Mouse (Mus musculus) T-helper 17 cell (primary cell): ENCODE measurements at regions not wholly inside any gene's neighbourhood (a gene's known extent, or its start where the extent isn't known, plus 50 kb on each side); places are given as distances from the start of the nearest gene placed in this dataset.

Experiments used
- in situ Hi-C, 2 experiments: fragments of 300-600 bp; cut with MboI, MseI; formaldehyde crosslinking; loops; 1 replicate in 1 of 2; 2 replicates in 1 of 2; pipeline ENCODE4 v1.15.1; 2025; ENCODE audit warnings: high pct_unique_total_duplicates in 2 of 2

DNA sequence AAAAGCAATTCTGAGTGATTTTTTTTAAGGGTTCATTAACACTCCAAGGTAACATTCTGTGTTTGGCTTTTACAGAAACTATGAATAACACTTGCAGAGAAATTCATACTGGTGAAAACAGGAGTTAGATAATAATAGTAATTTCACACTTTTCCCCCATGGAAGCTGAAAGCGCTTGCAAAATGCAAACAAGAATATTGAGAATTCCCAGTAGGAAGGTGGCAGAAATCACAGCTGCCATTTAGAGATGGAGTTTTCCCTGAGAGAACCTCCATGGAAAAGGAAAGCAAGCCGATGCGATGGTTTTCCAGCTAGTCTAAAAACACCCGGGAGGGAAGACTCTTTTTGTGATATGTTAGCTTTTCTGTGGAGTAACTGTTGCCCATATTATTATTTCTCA, 174.1 kb upstream of the App start:
- in situ Hi-C loops = no loop called here

DNA sequence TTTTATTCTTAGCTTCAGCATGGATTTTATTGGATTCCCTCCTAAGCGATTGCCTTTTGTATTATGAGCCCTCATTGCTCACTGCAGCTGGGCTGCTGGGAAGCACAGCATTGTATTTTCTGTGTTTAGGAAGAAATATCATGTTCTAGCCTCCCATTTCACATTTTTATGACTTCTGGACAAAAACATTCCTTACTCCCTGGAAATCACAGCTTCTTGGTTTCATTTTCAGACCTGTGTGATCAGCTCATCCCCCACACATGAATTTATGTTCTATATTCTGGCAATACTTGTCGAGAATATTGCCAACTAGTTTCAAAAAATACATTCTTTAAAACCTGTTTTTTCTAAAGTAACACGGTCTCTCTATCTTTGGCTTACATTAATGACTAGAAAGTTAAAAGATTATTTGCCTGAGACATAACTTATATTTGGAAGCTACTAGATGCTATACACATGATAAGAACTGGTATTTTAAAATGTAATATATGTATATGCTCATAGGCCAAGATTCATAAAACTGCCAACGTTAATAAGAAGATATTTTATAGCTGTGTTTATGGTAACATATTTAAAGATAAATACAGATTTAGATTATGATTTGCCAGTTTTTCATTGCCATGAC, 163.0 kb upstream of the App start:
- in situ Hi-C loops = no loop called here

- in situ Hi-C loops = no loop called here
Measured at GRCm38 (mm10) chr16:85333543-85333942, 160.0 kb upstream of the App start.

DNA sequence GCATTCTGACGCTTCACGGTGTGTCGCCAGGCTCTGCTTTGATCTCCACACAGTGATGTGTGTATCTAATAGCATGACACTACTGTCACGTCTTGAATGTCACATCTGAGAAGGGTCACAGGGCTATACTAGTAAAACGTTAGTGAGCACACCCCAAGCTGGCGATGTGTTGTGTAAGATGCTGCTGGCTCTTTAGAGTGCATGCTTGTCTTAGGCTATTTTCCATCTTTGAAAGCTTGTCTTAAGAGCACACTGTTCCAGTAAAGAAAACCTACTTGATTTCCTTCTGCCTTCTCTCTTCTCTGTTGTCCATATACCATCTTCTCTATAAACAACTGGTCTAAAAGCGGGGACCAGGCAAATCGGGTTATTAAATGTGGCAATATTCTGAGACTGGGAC, 138.5 kb upstream of the App start:
- in situ Hi-C loops = no loop called here

GRCm38 (mm10) chr16:85309493-85309892, 135.9 kb upstream of the App start:
- in situ Hi-C loops = no loop called here

DNA sequence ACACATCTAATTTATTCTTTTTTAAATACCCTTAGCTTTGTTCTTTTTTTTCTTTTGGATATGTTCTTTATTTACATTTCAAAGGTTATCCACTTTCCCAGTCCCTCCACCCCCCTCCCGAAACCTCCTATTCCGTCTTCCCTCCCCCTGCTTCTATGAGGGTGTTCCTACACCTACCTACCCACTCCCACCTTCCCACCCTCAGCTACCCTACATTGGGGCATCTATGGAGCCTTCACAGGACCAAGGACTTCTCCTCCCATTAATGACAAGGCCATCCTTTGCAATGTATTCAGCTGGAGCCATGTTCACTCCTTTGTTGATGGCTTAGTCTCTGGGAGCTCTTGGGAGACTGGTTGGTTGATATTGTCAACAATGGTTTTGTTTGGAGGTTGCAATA, 134.9 kb upstream of the App start:
- in situ Hi-C loops = no loop called here

GRCm38 (mm10) chr16:85307940-85308339, 134.4 kb upstream of the App start:
- in situ Hi-C loops = no loop called here

GRCm38 (mm10) chr16:85300092-85300853, 126.7 kb upstream of the App start:
- in situ Hi-C loops = no loop called here

GRCm38 (mm10) chr16:85298559-85298958, 125.0 kb upstream of the App start:
- in situ Hi-C loops = no loop called here

GRCm38 (mm10) chr16:85290986-85291952, 117.7 kb upstream of the App start:
- in situ Hi-C loops = no loop called here

- in situ Hi-C loops = no loop called here
Measured at GRCm38 (mm10) chr16:85277862-85278261, 104.3 kb upstream of the App start.

DNA sequence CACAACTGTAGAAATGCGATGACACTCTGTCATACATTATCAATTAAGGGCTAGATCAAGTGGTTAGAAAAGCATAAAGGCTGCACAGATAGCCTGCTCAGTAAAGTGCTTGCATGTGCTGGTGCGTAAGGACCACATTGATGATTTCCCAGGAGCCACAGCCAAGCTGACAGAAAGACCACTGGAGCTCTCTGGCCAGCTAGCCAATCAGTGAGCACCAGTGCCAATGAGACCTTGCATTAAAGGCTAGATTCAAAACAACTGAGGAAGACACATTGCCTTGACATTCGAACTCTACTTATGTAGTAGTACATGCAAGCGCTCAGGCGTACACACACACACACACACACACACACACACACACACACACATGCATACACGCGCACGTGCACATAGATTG, 96.1 kb upstream of the App start:
- in situ Hi-C loops = no loop called here

DNA sequence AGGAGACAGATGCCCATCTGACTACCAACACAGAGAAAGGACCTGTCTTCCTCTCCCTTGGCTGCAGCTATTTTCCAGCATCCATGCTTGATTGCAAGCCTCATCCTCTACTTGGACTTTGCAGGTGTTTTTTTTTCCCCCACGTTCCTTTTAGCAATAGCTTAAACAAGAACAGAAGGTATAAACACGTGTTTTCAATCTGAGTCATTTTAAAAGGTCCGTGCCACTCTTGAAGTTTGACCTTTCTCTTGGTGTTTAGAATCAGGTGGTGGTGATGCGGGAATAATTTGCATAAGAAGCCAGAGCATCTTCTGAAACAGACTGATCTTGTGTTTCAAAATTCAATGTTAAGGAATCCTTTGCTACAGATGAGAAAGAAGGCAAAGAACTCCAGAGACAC, 86.3 kb upstream of the App start:
- in situ Hi-C loops = loop anchor here in 1 of 2 experiments (5.0 kb wide), 1 partner anchor 48 kb away; no protein-coding TSS in a partner anchor

DNA sequence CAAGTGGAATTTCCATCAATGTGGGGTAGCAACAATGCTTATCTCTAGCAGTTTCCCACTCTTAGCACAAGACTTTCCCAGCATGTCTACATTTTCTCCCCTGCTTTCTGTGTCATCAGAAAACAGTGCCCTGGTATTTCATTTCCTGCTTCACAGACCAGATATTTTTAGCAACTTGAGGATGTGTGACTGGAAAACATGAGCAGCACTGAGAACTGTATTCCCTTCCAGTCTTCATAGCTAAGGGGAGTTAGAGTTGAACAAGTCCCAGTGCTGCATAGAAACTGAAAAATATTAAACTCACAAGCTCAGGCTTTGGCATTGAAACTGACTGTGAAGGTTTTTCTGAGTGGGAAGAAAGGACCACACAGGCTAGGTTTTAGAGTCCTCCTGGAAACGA, 73.7 kb upstream of the App start:
- in situ Hi-C loops = loop anchor here in 1 of 2 experiments (5.0 kb wide), 1 partner anchor 50 kb away; no protein-coding TSS in a partner anchor

GRCm38 (mm10) chr16:85233037-85233436, 59.5 kb upstream of the App start:
- in situ Hi-C loops = no loop called here

- in situ Hi-C loops = no loop called here
Measured at GRCm38 (mm10) chr16:85231908-85232467, 58.4 kb upstream of the App start.

- in situ Hi-C loops = no loop called here
Measured at GRCm38 (mm10) chr16:85231330-85231729, 57.8 kb upstream of the App start.

GRCm38 (mm10) chr16:85224325-85224724, 50.8 kb upstream of the App start:
- in situ Hi-C loops = no loop called here
